Mouse (Mus musculus): ENCODE measurements at regions not wholly inside any gene's neighbourhood (a gene's known extent, or its start where the extent isn't known, plus 50 kb on each side); places are given as distances from the start of the nearest gene placed in this dataset.
"Not testable (repeated sequence)": the region's sequence is repeated elsewhere in the genome, so short reads cannot be mapped to it uniquely, and the experiment has no call there.

GRCm38 (mm10) chr15:41283199-41283598 is 1149.0 kb downstream of the 9330182O14Rik start:
- no peak for DNase-seq (ENCODE audit: low spot score in 2 of 2)

GRCm38 (mm10) chr15:41286809-41287413 is 1152.7 kb downstream of the 9330182O14Rik start:
- no peak for DNase-seq (ENCODE audit: low spot score in 2 of 2)

- DNase-seq (ENCODE audit: low spot score in 2 of 2) = no peak
Observed at GRCm38 (mm10) chr15:41297419-41297818, 1163.3 kb downstream of the 9330182O14Rik start.

DNA sequence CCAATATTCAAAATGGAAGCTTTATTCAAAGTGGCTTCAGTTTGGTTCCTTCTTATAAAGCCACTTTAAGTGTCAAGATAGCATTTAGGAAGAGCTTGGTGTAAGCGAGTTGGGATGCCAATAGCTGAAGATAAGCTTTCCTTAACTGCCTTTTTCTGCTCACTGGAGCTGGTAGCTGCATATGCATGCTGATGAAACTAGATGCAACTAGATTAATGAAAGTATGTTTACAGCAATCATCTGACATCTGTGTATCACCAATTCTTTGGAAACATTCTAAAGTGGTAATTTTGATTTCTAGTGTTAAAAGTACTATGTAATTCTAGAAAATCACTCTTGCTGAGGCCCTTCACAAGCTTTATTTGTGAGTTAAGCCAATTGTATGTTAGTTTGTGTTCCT is 1172.5 kb downstream of the 9330182O14Rik start:
- no peak for DNase-seq (ENCODE audit: low spot score in 2 of 2)

GRCm38 (mm10) chr15:41311728-41312320 is 1177.7 kb downstream of the 9330182O14Rik start:
- DNase-seq (ENCODE audit: low spot score in 2 of 2) = no peak

GRCm38 (mm10) chr15:41314916-41315315 is 1180.8 kb downstream of the 9330182O14Rik start:
- DNase-seq (ENCODE audit: low spot score in 2 of 2) = no peak

DNA sequence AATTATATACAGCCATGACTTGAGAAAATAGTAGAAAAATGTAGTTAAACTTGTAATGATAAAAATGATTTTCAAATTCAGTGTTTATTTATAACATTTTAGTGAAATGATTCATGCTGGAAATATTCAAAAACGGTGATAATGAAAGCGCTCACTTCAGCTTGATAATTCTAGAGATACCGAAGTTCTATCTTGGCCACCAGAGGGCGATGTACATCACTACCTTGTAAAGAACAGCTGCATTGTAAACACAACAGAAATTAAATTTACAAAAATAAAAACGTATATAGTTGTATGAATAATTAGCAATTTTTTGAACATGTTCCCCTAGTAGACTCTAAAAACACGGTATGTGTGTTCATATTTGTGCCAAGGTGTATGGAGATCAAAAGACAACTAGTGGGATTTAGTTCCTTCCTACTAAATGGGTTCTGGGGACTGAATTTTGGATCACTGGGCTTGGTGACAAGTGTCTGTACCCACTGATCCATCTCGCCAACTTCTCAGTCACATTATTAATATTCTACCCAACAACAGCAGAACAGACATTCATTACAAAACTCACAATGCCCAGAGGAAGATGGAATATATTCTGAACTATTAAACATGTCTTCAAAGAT is 1191.6 kb downstream of the 9330182O14Rik start:
- DNase-seq (ENCODE audit: low spot score in 2 of 2) = peak; percentile 24 to 32

- DNase-seq (ENCODE audit: low spot score in 2 of 2) = no peak
Observed at GRCm38 (mm10) chr15:41329286-41329685, 1195.1 kb downstream of the 9330182O14Rik start.

- DNase-seq (ENCODE audit: low spot score in 2 of 2) = no peak
Observed at GRCm38 (mm10) chr15:41330085-41330484, 1195.9 kb downstream of the 9330182O14Rik start.

DNA sequence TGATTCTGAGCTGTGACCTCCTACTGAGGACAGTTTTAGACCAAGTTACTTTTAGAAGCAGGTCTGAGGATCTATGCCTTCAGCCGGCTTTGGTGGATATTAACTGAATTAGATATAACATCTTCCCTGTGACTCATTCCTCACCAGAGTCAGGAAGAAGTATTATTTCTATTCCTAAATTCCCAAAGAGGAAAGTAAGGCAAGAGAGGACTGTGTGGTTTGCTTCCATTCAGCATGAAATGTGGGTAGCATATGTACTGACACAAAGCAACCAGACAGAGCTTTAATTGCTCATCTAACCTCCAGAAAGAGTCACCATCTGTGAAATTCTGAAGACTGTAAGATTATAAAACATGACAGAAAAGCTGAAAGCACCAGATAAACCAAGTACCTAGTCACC is 1198.3 kb downstream of the 9330182O14Rik start:
- DNase-seq (ENCODE audit: low spot score in 2 of 2) = no peak

DNA sequence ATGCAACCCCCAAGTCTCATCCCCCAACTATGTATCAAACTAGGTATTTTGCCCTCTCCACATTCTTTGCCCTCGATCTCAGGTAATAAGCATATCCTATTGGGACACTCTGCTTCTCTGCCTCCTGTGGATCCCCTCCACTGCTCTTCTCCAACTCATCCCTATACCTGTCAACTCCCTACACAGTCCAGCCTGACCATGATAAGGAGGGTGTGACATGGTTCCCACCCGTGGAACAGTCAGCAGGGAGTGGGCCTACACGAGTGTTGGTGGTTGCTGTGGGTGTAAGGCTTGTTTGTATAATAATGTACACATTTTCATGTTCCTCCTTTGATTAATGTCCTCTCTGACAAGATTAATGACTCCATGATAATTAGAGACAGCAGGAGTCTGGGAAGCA is 1199.0 kb downstream of the 9330182O14Rik start:
- no peak for DNase-seq (ENCODE audit: low spot score in 2 of 2)

DNA sequence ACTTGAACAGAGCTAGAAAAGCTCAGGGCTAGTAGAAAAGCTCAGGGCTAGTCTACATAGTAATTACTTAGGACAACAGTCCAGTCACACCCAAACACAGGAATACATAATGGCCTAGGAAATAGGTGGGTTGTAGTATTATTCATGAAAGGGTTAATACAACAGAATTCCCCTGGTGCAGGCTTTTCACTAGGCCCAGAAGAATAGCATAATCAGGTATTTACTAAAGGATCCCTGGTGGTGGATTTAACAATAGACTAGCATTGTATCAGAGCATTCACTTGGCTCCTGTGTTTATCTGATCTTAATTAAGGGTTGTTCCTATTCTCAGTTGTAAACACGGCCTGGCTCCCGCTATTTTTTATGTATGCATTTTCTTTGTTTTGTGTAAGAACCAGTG is 1206.5 kb downstream of the 9330182O14Rik start:
- DNase-seq (ENCODE audit: low spot score in 2 of 2) = not testable (repeated sequence)

- DNase-seq (ENCODE audit: low spot score in 2 of 2) = no peak
Observed at GRCm38 (mm10) chr15:41345554-41345953, 1211.4 kb downstream of the 9330182O14Rik start.

GRCm38 (mm10) chr15:41347221-41347620 is 1213.1 kb downstream of the 9330182O14Rik start:
- no peak for DNase-seq (ENCODE audit: low spot score in 2 of 2)

DNA sequence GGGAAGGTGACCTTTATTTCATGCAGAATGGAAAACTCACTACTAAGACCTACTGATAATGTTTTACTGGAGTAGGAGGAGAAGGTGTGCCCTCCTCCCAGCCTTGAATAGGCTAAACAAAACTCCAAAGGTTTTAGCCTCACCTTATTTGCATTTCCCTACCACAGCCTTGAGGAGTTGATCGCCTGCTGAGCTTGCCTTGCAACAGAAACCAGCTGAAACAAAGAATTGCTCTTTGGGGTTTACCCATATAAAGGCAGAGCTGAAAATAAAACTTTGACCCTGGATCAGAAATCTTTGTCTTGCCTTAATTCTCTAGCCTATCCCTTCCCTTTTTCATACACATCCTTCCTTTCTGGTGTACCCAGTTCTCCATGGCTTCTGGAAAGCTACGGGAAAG is 1218.0 kb downstream of the 9330182O14Rik start:
- DNase-seq (ENCODE audit: low spot score in 2 of 2) = no peak

DNA sequence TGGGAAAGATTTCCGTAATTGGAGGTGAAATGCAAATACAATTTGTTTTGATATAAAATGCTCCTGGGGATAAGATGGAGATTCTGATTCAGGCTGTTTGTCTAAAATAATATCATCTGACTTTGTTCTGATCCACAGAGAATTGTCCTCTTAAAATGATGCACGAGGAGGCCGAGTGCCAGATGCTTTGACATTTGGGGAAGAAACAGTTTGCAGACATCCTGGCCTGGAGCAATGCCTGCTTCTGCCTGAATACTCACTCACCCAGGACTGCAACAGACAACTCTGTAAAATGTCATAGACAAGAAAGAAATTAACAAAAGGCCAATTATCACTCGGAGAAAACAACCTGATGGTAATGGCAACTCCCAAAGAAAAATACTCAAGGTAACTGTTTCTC is 1225.1 kb downstream of the 9330182O14Rik start:
- no peak for DNase-seq (ENCODE audit: low spot score in 2 of 2)

DNA sequence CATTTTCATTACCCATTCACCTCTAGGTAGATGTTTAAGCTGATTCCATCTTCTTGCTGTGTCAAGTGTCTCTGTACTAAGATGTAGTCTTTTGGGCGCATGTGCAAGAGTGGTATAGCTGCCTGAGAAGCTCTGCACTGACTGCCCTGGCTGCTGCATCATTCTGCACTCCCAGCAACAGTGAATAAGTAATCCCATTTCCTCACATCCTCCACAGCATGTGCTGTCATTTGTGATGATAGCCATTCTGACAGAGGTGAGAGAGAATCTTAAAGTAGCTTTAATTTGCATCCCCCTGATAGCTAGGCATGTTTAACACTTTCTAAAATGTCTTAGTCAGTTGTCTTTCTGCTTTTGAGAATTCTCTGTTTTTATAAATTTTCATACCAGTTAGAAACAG is 1240.5 kb downstream of the 9330182O14Rik start:
- no peak for DNase-seq (ENCODE audit: low spot score in 2 of 2)

- DNase-seq (ENCODE audit: low spot score in 2 of 2) = no peak
Observed at GRCm38 (mm10) chr15:41375906-41376305, 1241.7 kb downstream of the 9330182O14Rik start.

GRCm38 (mm10) chr15:41379637-41380036 is 1245.5 kb downstream of the 9330182O14Rik start:
- no peak for DNase-seq (ENCODE audit: low spot score in 2 of 2)

- no peak for DNase-seq (ENCODE audit: low spot score in 2 of 2)
Observed at GRCm38 (mm10) chr15:41380429-41380828, 1246.3 kb downstream of the 9330182O14Rik start.

GRCm38 (mm10) chr15:41390699-41391098 is 1256.5 kb downstream of the 9330182O14Rik start:
- no peak for DNase-seq (ENCODE audit: low spot score in 2 of 2)
